Mouse (Mus musculus) CD4-positive helper T cell, adult 2 months (primary cell): ENCODE measurements around the gene Aldh3a2.
"Not testable (repeated sequence)": the region's sequence is repeated elsewhere in the genome, so short reads cannot be mapped to it uniquely, and the experiment has no call there.

Source experiments
- DNase-seq: peaks from one replicate; pipeline ENCODE4 v3.0.0-alpha.2; 2012; ENCODE audit warnings: low read depth, missing footprints, low spot score

Gene Aldh3a2

GRCm38 (mm10) chr11:61174821-61175658, 92.2 kb downstream of the Aldh3a2 start, which contains the start of gene Usp22:
Gene Usp22, minus strand, starts transcription at chr11:61175055.
- peak; percentile 100 for DNase-seq

DNA sequence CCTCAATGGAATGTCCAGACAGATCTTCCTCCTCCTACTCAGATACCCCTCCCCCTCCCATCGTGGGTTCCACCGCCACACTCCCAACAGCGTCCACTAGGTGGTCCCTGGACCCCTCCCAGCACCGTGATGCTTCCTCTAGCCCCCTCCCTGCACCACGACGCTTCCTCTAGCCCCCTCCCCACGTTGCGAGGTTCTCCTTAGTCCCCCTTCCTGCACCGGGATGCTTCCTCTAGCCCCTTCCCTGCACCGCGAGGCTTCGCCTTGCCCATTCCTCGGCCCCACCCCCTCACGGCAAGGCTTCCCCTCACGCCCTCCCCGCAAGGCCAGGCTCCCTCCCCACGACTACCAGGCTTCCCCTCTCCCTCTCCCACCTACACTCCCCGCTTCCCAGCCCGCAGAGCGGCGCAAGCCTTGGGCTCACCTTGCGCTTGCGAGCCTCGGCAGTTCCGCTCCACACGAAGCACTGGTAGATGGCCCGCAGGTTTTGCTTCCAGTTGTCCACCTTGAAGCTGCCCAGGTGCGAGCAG, 92.9 kb downstream of the Aldh3a2 start:
- DNase-seq = no peak

GRCm38 (mm10) chr11:61173477-61173876, 93.8 kb downstream of the Aldh3a2 start:
- DNase-seq = not testable (repeated sequence)
